Mouse (Mus musculus): ENCODE results near the gene Fbxl5. TPM values are rescaled to one million over a fixed set of nuclear protein-coding genes. Genes with fewer than 3 reads are reported as not detected.

Fbxl5 gene
- total RNA-seq, 1 experiment from 2014 or later: 49.5 TPM

Other genes starting within 250 kb of the Fbxl5 start
- 13.9 and 16.3 TPM in 2 replicates for gene Cc2d2a, start 159.3 kb downstream of the Fbxl5 start, total RNA-seq (2021)
- gene Bst1, start 2.8 kb downstream of the Fbxl5 start, total RNA-seq (2021): 1.3 and 3.9 TPM in 2 replicates
- gene Cd38, start 46.9 kb upstream of the Fbxl5 start, total RNA-seq (2021): 16.8 and 19.0 TPM in 2 replicates
- 10.9 and 15.2 TPM in 2 replicates for gene Gm7879, start 91.5 kb upstream of the Fbxl5 start, total RNA-seq (2021)
- not detected in 2 replicates for gene Fgfbp1, start 160.1 kb upstream of the Fbxl5 start, total RNA-seq (2021)

All from adrenal gland, postnatal 14 days (tissue).